ENCODE assay signal across 8 mouse cellular contexts in the genomic region with DNA sequence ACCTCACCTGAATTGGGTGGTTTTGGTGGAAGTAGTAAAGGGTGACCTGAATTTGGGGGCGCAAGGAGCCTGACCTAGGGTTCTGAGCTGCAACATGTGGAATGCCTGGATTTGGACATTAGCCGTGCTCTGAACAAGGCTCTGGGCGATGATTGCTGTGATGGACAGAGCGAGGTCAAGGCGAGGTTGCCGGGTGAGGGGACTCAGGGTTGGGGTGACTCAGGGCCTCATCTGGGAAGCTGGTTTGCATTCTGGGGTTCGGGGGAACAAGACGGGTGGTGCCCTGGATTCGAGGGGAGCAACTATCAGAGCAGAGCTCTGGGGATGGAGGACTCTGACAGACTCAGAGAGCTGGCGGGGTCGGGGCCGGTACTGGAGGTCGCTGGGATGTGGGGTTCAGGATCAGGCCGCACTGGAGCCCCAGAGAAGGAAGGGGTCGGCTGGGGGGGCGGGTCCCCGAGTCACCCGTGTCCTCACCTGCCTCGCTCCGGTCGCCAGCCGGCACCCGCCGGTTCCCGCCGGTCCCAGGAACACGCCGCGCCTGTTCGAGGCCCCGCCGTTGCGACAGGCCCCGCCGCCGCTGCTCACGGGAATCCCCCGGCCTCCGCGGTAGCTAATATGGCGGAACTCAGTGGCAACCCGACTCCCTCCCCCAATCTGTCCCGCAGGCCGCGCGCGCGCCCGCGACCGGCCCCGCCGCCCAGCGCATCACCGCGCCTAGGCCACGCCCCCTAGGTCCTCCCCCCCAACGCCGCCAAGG. TPM values are rescaled to one million over a fixed set of nuclear protein-coding genes. Genes with fewer than 3 reads are reported as not detected.
A peak's percentile ranks its signal among the peaks of the same experiment; 100 is the strongest.
DNase-seq lines count a peak whose midpoint lies in the region; ATAC-seq lines count a peak whose summit lies in the region.

A gene (minus strand): TSS at position 724 of the 760 bp plus-strand sequence.

- peak within 1 kb of the TSS; percentile 77 for H3K4me2 ChIP-seq in intestine, embryonic 15.5 days (replicated peaks)

- WGBS in intestine, embryonic 15.5 days = under 1% methylated on average over 58 of the region's 59 CpGs

- intact Hi-C loops in gastrocnemius, postnatal 14 days (cut with DNase I; ENCODE audit: low total_unique reads) = no loop called here

- ATAC-seq in intestine, embryonic 15.5 days = peak; percentile 29
- no peak for ATAC-seq in megakaryocyte progenitor cell, adult 5-6 weeks (replicated peaks; ENCODE audit: poor library complexity)

- 0 out of 2 replicates have a peak, but pooled peaks cover 5% of the 10 kb centered on the region for H3K36me3 ChIP-seq in intestine, embryonic 15.5 days

- H3K9ac ChIP-seq in intestine, embryonic 15.5 days = peak within 1 kb of the TSS; percentile 92

- H3K4me3 ChIP-seq in intestine, embryonic 15.5 days (replicated peaks) = peak within 1 kb of the TSS; percentile 82

- no peaks in the 10 kb centered on the region for H3K9me3 ChIP-seq in intestine, embryonic 15.5 days

- H3K4me1 ChIP-seq in intestine, embryonic 15.5 days (replicated peaks) = peaks cover 19% of the 10 kb centered on the region

- H3K27ac ChIP-seq in intestine, embryonic 15.5 days = peak within 1 kb of the TSS; percentile 68

- DNase-seq in left cerebral cortex, adult 18-20 months (ENCODE audit: low spot score in 2 of 2) = no peak
- DNase-seq in left cerebral cortex, adult 11 months (ENCODE audit: low spot score) = no peak
- no peak for DNase-seq in adrenal gland, postnatal 25 days
- DNase-seq in gastrocnemius, postnatal 14 days = no peak
- DNase-seq in ovary, postnatal 36 days (ENCODE audit: low spot score) = no peak
- DNase-seq in ovary, postnatal 10 days (ENCODE audit: low spot score) = no peak

- no peaks in the 10 kb centered on the region for H3K27me3 ChIP-seq in intestine, embryonic 15.5 days (replicated peaks)

RNA-seq across cellular contexts. Expression of the gene that starts here (rescaled TPM):
- total RNA-seq in left cerebral cortex, adult 18-20 months (2021) = 10 to 100 TPM; 71.1 to 72.1 TPM
- total RNA-seq in adrenal gland, postnatal 25 days (2021) = 49.3 and 51.6 TPM in 2 replicates
- total RNA-seq in gastrocnemius, postnatal 14 days (2021) = 10 to 100 TPM; 11.9 to 15.4 TPM
- polyA plus RNA-seq in intestine, embryonic 15.5 days (2015; fragmentation: Nextera tagmentation; extraction: Ambion mirVana) = 83.2 and 85.7 TPM in 2 replicates
- 17.1 and 21.7 TPM in 2 replicates for total RNA-seq in megakaryocyte progenitor cell, adult 5-6 weeks (2015)
- total RNA-seq in megakaryocyte progenitor cell, adult 5-6 weeks (2017) = 17.3 and 17.8 TPM in 2 replicates
